Mouse (Mus musculus): ENCODE measurements around the gene Slc50a1. TPM values are rescaled to one million over a fixed set of nuclear protein-coding genes. Genes with fewer than 3 reads are reported as not detected.

Slc50a1 gene
- polyA plus RNA-seq, 1 experiment from 2014 or later, result 19.6 TPM

DNA sequence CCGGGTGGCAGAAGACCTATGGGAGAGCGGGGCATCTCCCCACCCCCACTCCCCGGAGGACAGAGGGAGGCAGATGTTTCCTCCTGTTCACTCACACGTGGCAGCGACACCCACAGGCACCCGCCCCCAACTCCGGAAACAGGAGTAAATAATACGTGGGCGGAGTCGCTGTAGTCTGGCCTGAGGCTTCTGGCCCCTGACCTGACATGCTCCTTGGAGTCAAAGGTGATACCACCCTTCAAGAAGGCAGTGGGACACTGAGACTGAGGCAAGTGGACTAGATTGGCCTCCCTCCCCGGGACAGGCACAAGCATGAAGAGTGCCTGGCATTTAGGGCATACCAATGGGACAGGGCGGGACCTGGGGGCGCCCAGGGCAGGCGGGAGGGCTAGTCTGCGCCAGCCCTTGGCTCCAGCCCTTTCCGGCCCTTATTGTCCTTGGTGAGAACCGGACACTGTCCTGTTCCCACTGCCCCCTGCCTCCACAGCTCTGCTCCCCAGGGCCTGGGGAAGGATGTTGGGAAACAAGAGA lies 18.9 kb downstream of the Slc50a1 start:
- 2% methylated on average over 17 of the region's 17 CpGs for WGBS (ENCODE audit: insufficient replicate concordance)
- peak overlapping the region; percentile 55 for H3K27ac ChIP-seq (ENCODE audit: low read depth)
- peaks cover 29% of the 10 kb centered on the region for H3K4me1 ChIP-seq (ENCODE audit: insufficient read depth)

DNA sequence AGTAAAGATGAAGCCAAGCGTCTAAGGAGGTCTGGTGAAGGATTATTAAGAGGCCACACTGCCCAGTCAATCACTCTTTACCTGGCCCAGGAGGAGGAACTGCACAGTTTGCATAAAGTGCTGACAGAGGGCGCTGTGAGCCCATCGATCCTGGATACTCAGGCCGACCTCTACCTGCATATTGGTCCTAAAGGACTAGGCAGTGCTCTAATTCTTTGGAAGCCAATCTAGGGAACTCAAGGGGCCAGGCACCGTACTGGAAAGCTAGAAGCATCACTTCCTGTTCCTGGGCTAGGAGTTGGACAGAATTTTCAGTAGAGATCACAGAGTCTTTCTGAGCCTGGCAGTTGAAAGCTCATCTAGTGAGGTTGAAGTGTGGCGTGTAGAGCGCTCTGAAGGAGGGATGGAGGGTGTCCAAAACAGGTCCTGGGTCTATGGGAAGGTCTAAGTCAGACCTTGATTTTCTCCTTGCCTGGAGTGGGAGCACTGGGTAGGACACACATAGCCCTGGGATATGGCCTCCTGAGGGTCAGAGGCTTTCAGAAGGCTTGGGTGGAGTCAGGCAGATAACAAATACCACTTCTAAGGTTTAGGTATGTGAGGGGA lies 19.8 kb downstream of the Slc50a1 start:
- H3K36me3 ChIP-seq (replicated peaks; ENCODE audit: insufficient read depth, low read length), result peaks cover 5% of the 10 kb centered on the region; the same call in 1 of the 2 replicates
- H3K9ac ChIP-seq (replicated peaks), result no peak overlapping the region
- DNase-seq (peak; percentile 70), ATAC-seq (peak; percentile 41)
- H3K4me1 ChIP-seq (ENCODE audit: insufficient read depth), result peaks cover 33% of the 10 kb centered on the region
- peak overlapping the region; percentile 49 for H3K27ac ChIP-seq (ENCODE audit: low read depth)
- peak overlapping the region; percentile 65 for H3K4me2 ChIP-seq (ENCODE audit: low read depth, low read length)
- H3K9me3 ChIP-seq (ENCODE audit: low read length), result no peaks in the 10 kb centered on the region
- H3K27me3 ChIP-seq (ENCODE audit: insufficient read depth, low read length), result no peaks in the 10 kb centered on the region
- H3K4me3 ChIP-seq (ENCODE audit: low read depth, low read length), result no peak overlapping the region
- WGBS (ENCODE audit: insufficient replicate concordance), result 18% methylated on average over 7 of the region's 7 CpGs
- TF ChIP-seq EP300 (IDR thresholded peaks at IDR 0.05; ENCODE audit: low read depth) (no peak), CTCF (IDR thresholded peaks at IDR 0.05; ENCODE audit: low read depth) (peak; percentile 82)

More for the DNA sequence above, 18.9 kb downstream of the Slc50a1 start:
- peak overlapping the region; percentile 32 for H3K4me3 ChIP-seq (ENCODE audit: low read depth, low read length)
- no peaks in the 10 kb centered on the region for H3K9me3 ChIP-seq (ENCODE audit: low read length)
- TF ChIP-seq CTCF (IDR thresholded peaks at IDR 0.05; ENCODE audit: low read depth) (0 out of 2 replicates have a peak, but pooled peaks have one; percentile 13), EP300 (IDR thresholded peaks at IDR 0.05; ENCODE audit: low read depth) (no peak)
- H3K4me2 ChIP-seq (ENCODE audit: low read depth, low read length), result peak overlapping the region; percentile 65
- peak; percentile 73 for DNase-seq
- H3K27me3 ChIP-seq (ENCODE audit: insufficient read depth, low read length), result no peaks in the 10 kb centered on the region
- H3K36me3 ChIP-seq (replicated peaks; ENCODE audit: insufficient read depth, low read length), result peaks cover 5% of the 10 kb centered on the region; the same call in 1 of the 2 replicates
- peak overlapping the region; percentile 44 for H3K9ac ChIP-seq (replicated peaks)
- peak; percentile 66 for ATAC-seq

DNA sequence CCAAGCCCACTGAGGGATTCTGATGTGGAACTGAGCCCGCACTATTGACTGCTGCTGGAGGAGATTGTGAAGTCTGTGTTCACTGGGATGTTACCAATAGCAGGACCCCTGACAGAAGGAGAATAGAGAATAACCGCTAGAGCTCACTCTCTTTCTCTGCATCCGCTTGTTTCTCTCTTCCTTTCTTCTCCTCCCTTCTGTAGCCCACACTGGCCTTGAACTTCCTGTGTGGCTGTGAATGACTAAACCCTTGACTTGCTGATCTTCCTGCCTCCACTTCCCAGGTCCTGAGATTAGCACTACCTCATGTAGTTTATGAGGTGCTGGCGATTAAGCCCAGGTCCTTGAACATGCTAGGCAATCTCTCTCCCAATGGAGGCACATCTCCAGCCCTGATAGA lies 22.9 kb downstream of the Slc50a1 start:
- DNase-seq, result no peak
- Histone ChIP-seq H3K4me3 (ENCODE audit: low read depth, low read length) (no peak overlapping the region), H3K4me2 (ENCODE audit: low read depth, low read length) (peak overlapping the region; percentile 89), H3K27me3 (ENCODE audit: insufficient read depth, low read length) (peaks cover 14% of the 10 kb centered on the region), H3K9ac (replicated peaks) (no peak overlapping the region), H3K27ac (ENCODE audit: low read depth) (no peak overlapping the region), H3K4me1 (ENCODE audit: insufficient read depth) (peaks cover 51% of the 10 kb centered on the region), H3K9me3 (ENCODE audit: low read length) (no peaks in the 10 kb centered on the region), H3K36me3 (replicated peaks; ENCODE audit: insufficient read depth, low read length) (peaks cover 5% of the 10 kb centered on the region; the same call in 1 of the 2 replicates)
- ATAC-seq, result no peak
- TF ChIP-seq EP300 (IDR thresholded peaks at IDR 0.05; ENCODE audit: low read depth) (no peak), CTCF (IDR thresholded peaks at IDR 0.05; ENCODE audit: low read depth) (no peak)
- 63% methylated on average over 4 of the region's 4 CpGs for WGBS (ENCODE audit: insufficient replicate concordance)

DNA sequence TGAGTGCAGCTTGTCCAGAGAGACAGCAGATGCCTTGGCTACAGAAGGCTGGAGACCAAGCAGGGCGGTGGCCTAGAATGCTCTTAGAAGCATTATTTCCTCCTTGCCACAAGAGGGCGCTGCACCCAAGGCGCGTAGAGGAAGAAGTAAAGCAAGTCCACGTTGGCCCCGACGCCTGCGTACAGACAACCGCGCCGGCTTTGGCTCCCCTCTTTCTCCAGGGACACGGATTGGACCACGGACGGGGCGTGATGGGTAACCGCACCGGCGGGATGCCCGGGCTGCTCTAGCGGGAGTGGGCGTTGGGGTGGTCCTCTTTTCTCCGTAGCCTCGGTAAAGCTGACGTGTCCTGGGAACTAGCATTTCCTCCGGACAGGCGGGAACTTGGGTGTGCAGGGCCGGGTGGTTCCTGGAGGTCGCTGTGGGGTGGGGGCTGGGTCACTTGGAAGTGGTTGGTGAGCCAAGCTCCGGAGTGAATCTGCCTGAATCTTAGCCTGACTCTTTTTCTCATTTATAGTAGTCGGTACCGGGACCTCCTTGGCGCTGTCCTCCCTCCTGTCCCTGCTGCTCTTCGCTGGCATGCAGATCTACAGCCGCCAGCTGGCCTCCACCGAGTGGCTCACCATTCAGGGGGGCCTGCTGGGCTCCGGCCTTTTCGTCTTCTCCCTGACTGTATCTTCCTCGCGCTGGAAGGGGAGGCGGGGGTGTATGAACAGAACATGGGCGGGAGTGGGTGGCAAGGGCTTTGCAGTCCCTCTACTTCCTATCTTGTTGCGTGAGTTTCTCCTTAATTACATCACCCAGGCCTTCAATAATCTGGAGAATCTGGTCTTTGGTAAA lies 23.9 kb downstream of the Slc50a1 start, which contains the start of gene Trim46:
Gene Trim46, minus strand, starts transcription at position 49 of the 840 bp plus-strand sequence.
- Histone ChIP-seq H3K4me3 (ENCODE audit: low read depth, low read length) (peak within 1 kb of the TSS; percentile 65), H3K4me2 (ENCODE audit: low read depth, low read length) (peak within 1 kb of the TSS; percentile 89), H3K9ac (replicated peaks) (peak within 1 kb of the TSS; percentile 70), H3K9me3 (ENCODE audit: low read length) (no peaks in the 10 kb centered on the region), H3K27me3 (ENCODE audit: insufficient read depth, low read length) (peaks cover 14% of the 10 kb centered on the region), H3K4me1 (ENCODE audit: insufficient read depth) (peaks cover 46% of the 10 kb centered on the region), H3K27ac (ENCODE audit: low read depth) (peak within 1 kb of the TSS; percentile 64), H3K36me3 (replicated peaks; ENCODE audit: insufficient read depth, low read length) (peaks cover 5% of the 10 kb centered on the region; the same call in 1 of the 2 replicates)
- WGBS (ENCODE audit: insufficient replicate concordance), result 1% methylated on average over 40 of the region's 42 CpGs
- ATAC-seq (peak; percentile 57), DNase-seq (peak; percentile 89)
- TF ChIP-seq EP300 (IDR thresholded peaks at IDR 0.05; ENCODE audit: low read depth), result no peak
- TF ChIP-seq CTCF (IDR thresholded peaks at IDR 0.05; ENCODE audit: low read depth), result peak; percentile 99

DNA sequence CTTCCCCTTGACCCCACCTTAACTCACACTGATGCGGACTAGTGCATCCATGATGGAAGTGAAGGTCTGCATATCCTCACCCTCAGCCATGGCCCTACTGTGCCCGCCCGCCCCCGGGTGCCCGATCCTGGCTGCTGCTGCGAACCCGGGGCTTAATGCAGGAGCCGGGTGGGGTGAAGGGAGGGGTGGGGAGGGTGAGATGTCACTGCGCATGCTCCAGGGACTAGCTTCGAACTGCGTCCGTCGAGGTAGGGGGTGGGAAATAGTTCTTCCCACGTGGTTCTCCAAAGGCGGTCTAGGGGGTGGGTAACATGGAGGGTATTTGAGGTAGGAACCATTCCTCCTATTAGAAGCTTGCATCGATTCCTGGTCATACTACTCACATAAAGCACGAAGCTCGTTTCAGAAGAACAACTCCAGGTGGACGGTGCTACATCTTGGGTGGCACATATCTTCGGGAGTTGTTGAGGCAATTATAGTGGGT lies 24.6 kb downstream of the Slc50a1 start, which contains the start of gene Krtcap2:
Gene Krtcap2, plus strand, starts transcription at position 279 of the 484 bp plus-strand sequence.
- peaks cover 5% of the 10 kb centered on the region; the same call in 1 of the 2 replicates for H3K36me3 ChIP-seq (replicated peaks; ENCODE audit: insufficient read depth, low read length)
- DNase-seq (no peak), ATAC-seq (no peak)
- peak within 1 kb of the TSS; percentile 89 for H3K4me2 ChIP-seq (ENCODE audit: low read depth, low read length)
- H3K27ac ChIP-seq (ENCODE audit: low read depth), result peak within 1 kb of the TSS; percentile 64
- H3K4me3 ChIP-seq (ENCODE audit: low read depth, low read length), result peak within 1 kb of the TSS; percentile 65
- WGBS (ENCODE audit: insufficient replicate concordance), result 7% methylated on average over 20 of the region's 20 CpGs
- H3K9ac ChIP-seq (replicated peaks), result peak within 1 kb of the TSS; percentile 70
- H3K27me3 ChIP-seq (ENCODE audit: insufficient read depth, low read length), result peaks cover 14% of the 10 kb centered on the region
- H3K4me1 ChIP-seq (ENCODE audit: insufficient read depth), result peaks cover 39% of the 10 kb centered on the region
- H3K9me3 ChIP-seq (ENCODE audit: low read length), result no peaks in the 10 kb centered on the region
- TF ChIP-seq EP300 (IDR thresholded peaks at IDR 0.05; ENCODE audit: low read depth), result no peak
- no peak for TF ChIP-seq CTCF (IDR thresholded peaks at IDR 0.05; ENCODE audit: low read depth)
